Mouse (Mus musculus) gastrocnemius, postnatal 25 days (tissue): Measurements from ENCODE around the gene Aifm1. TPM values are rescaled to one million over a fixed set of nuclear protein-coding genes. Genes with fewer than 3 reads are reported as not detected.

ENCODE experiments used
- total RNA-seq, 2 experiments: library from RNA; stranded (reverse); gene quantifications; 1 replicate in 1 of 2; 2 replicates in 1 of 2; pipeline ENCODE4 v1.2.3; 2021

Aifm1 gene
- total RNA-seq, 2 experiments from 2014 or later = 44.3 to 49.7 TPM

Other genes with a start within 250 kb of the Aifm1 start
- 1 to 10 TPM; 6.4 to 6.8 TPM for gene Bcorl1, start 172.2 kb downstream of the Aifm1 start, total RNA-seq
- 1 to 10 TPM; 2.1 to 2.5 TPM for gene Elf4, start 50.4 kb downstream of the Aifm1 start, total RNA-seq
- gene Rab33a, start 5.7 kb upstream of the Aifm1 start, total RNA-seq = 1 to 10 TPM in 1 of 2 experiments, not detected in 1; 1.2 TPM
- 1 to 10 TPM; 4.2 to 4.7 TPM for gene Zfp280c, start 80.9 kb upstream of the Aifm1 start, total RNA-seq
- 1 to 10 TPM in 1 of 2 experiments, under 1 TPM in 1; 0.95 to 2.0 TPM for gene Slc25a14, start 109.8 kb upstream of the Aifm1 start, total RNA-seq
- gene Gpr119, start 160.9 kb upstream of the Aifm1 start, total RNA-seq = not detected
- 1 to 10 TPM in 1 of 2 experiments, under 1 TPM in 1; 0.94 to 1.2 TPM for gene Rbmx2, start 181.4 kb upstream of the Aifm1 start, total RNA-seq